Mouse (Mus musculus): ENCODE results near the gene Cyb5d2.
"Not testable (repeated sequence)": the region's sequence is repeated elsewhere in the genome, so short reads cannot be mapped to it uniquely, and the experiment has no call there.

Cyb5d2 gene

GRCm38 (mm10) chr11:72795455-72796295 is at the start of gene Cyb5d2, which contains the start of gene Zzef1:
Gene Cyb5d2, minus strand, starts transcription at chr11:72796142.
Gene Zzef1, plus strand, starts transcription at chr11:72796226.
- peak; percentile 96 for DNase-seq

- DNase-seq, result no peak
Measured at GRCm38 (mm10) chr11:72845526-72845925, 49.6 kb upstream of the Cyb5d2 start.

- DNase-seq, result no peak
Measured at GRCm38 (mm10) chr11:72843576-72843975, 47.6 kb upstream of the Cyb5d2 start.

- DNase-seq, result no peak
Measured at GRCm38 (mm10) chr11:72842731-72843130, 46.8 kb upstream of the Cyb5d2 start.

GRCm38 (mm10) chr11:72829869-72830268 is 33.9 kb upstream of the Cyb5d2 start:
- DNase-seq, result no peak

GRCm38 (mm10) chr11:72821041-72821440 is 25.1 kb upstream of the Cyb5d2 start:
- no peak for DNase-seq

- DNase-seq, result no peak
Measured at GRCm38 (mm10) chr11:72818067-72818466, 22.1 kb upstream of the Cyb5d2 start.

GRCm38 (mm10) chr11:72816859-72817258 is 20.9 kb upstream of the Cyb5d2 start:
- DNase-seq, result no peak

- no peak for DNase-seq
Measured at GRCm38 (mm10) chr11:72814188-72814587, 18.2 kb upstream of the Cyb5d2 start.

GRCm38 (mm10) chr11:72813687-72814086 is 17.7 kb upstream of the Cyb5d2 start:
- DNase-seq, result no peak

- DNase-seq, result no peak
Measured at GRCm38 (mm10) chr11:72807992-72808391, 12.1 kb upstream of the Cyb5d2 start.

GRCm38 (mm10) chr11:72806556-72806955 is 10.6 kb upstream of the Cyb5d2 start:
- DNase-seq, result peak; percentile 35

GRCm38 (mm10) chr11:72805232-72805631 is 9.3 kb upstream of the Cyb5d2 start:
- no peak for DNase-seq

GRCm38 (mm10) chr11:72804586-72804985 is 8.6 kb upstream of the Cyb5d2 start:
- no peak for DNase-seq

GRCm38 (mm10) chr11:72803038-72803437 is 7.1 kb upstream of the Cyb5d2 start:
- DNase-seq, result no peak

- DNase-seq, result no peak
Measured at GRCm38 (mm10) chr11:72801182-72801581, 5.2 kb upstream of the Cyb5d2 start.

GRCm38 (mm10) chr11:72798112-72798511 is 2.2 kb upstream of the Cyb5d2 start:
- no peak for DNase-seq

GRCm38 (mm10) chr11:72796773-72797338 is 914 bp upstream of the Cyb5d2 start:
- no peak for DNase-seq

- DNase-seq, result no peak
Measured at GRCm38 (mm10) chr11:72796296-72796687, 350 bp upstream of the Cyb5d2 start.

GRCm38 (mm10) chr11:72795149-72795454 is 840 bp downstream of the Cyb5d2 start:
- no peak for DNase-seq

GRCm38 (mm10) chr11:72792033-72792432 is 3.9 kb downstream of the Cyb5d2 start:
- DNase-seq, result no peak

- no peak for DNase-seq
Measured at GRCm38 (mm10) chr11:72782503-72782902, 13.4 kb downstream of the Cyb5d2 start.

- DNase-seq, result no peak
Measured at GRCm38 (mm10) chr11:72782103-72782502, 13.8 kb downstream of the Cyb5d2 start.

GRCm38 (mm10) chr11:72778957-72779356 is 17.0 kb downstream of the Cyb5d2 start:
- DNase-seq, result no peak

GRCm38 (mm10) chr11:72772611-72773010 is 23.3 kb downstream of the Cyb5d2 start:
- DNase-seq, result not testable (repeated sequence)

Data from cerebellum, adult 9-11 months (tissue).